Mouse (Mus musculus): ENCODE data around the gene Olfr1261. TPM values are rescaled to one million over a fixed set of nuclear protein-coding genes. Genes with fewer than 3 reads are reported as not detected.

Olfr1261 gene
- not detected in 2 replicates for polyA plus RNA-seq (2015; fragmentation: Nextera tagmentation; extraction: Ambion mirVana)

DNA sequence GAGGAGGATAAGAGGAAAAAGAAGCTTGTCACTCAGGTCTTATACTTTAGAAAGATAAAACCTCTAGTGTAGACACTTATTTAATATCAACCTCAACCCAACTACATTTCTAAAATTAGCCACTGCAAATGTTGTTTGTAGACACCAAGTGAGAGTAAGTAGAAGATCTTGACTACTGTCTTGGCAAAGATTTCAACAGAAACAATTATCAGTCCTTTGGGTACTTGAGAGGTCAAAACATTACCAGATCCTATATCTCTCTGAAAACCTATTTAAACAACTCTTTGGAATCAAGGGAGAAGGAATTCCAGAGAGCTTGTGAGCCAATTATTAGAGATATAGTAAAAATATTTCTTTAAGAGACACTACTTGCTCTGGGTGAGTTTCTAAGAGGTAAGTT is at the start of gene Olfr1261:
Gene Olfr1261 (plus strand): TSS at position 301 of the 400 bp plus-strand sequence.
- ATAC-seq (ENCODE audit: insufficient read depth, low FRiP score), result no peak
- no peak within 1 kb of the TSS for H3K4me3 ChIP-seq (replicated peaks; ENCODE audit: low read length)

DNA sequence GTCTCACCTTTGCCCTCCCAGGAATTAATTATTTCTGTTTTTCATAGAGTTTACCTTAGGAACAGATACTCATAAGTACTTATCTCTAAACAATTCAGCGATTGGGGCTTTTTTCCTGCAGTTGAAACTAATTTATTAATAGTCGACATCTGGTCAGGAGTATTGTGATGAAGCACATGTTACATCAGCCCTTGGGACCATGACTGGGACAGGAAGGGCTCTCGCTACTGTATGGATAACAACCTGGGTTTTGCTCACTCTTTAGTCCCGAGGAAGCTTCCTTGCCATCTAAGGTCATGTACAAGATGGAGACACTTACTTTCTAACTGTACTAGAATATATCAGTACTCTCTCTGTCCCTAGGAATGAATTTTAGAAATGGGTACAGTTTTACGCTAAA is 42.5 kb upstream of the Olfr1261 start, which contains the start of gene Olfr1259:
Gene Olfr1259 (minus strand): TSS at position 101 of the 400 bp plus-strand sequence.
- ATAC-seq (ENCODE audit: insufficient read depth, low FRiP score), result no peak
- Histone ChIP-seq H3K9me3 (replicated peaks; ENCODE audit: control insufficient read depth, low read length) (no peaks in the 10 kb centered on the region), H3K4me2 (ENCODE audit: low read depth, low read length) (no peak within 1 kb of the TSS), H3K9ac (ENCODE audit: low read length) (no peak within 1 kb of the TSS), H3K27ac (ENCODE audit: low read length) (no peak within 1 kb of the TSS), H3K4me1 (ENCODE audit: control insufficient read depth, insufficient read depth, low read length) (no peaks in the 10 kb centered on the region), H3K4me3 (replicated peaks; ENCODE audit: low read length) (no peak within 1 kb of the TSS), H3K27me3 (ENCODE audit: control insufficient read depth, insufficient read depth, low read length) (no peaks in the 10 kb centered on the region), H3K36me3 (ENCODE audit: control insufficient read depth, insufficient read depth, low read length) (no peaks in the 10 kb centered on the region)
- 69% methylated on average over 5 of the region's 5 CpGs for WGBS

More for the DNA sequence above, at the start of gene Olfr1261:
- Histone ChIP-seq H3K4me1 (ENCODE audit: control insufficient read depth, insufficient read depth, low read length) (no peaks in the 10 kb centered on the region), H3K36me3 (ENCODE audit: control insufficient read depth, insufficient read depth, low read length) (no peaks in the 10 kb centered on the region), H3K27me3 (ENCODE audit: control insufficient read depth, insufficient read depth, low read length) (no peaks in the 10 kb centered on the region), H3K9me3 (replicated peaks; ENCODE audit: control insufficient read depth, low read length) (no peaks in the 10 kb centered on the region), H3K4me2 (ENCODE audit: low read depth, low read length) (no peak within 1 kb of the TSS), H3K27ac (ENCODE audit: low read length) (no peak within 1 kb of the TSS), H3K9ac (ENCODE audit: low read length) (no peak within 1 kb of the TSS)

DNA sequence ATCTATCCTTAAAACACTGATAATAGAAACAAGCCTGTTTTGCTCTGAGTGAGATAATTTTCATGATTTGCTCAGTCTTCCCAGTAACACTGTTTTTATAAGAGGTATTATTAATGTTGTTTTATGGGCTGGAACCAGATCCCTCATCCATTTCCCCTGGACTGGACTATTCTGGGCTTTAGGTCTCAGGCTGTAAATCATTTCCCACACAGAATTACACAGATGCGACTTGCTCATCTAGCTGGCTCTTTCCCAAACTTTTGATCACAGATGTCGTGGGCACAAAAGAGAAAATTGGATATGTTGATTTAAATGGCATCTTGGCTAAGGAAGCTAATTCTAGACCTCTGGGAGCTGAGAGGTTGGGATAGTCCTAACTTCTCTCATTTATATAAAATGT is 16.8 kb upstream of the Olfr1261 start, which contains the start of gene Olfr1260:
Gene Olfr1260 (plus strand): TSS at position 157 of the 400 bp plus-strand sequence.
- ATAC-seq (ENCODE audit: insufficient read depth, low FRiP score), result no peak
- H3K27ac ChIP-seq (ENCODE audit: low read length), result no peak within 1 kb of the TSS
- H3K36me3 ChIP-seq (ENCODE audit: control insufficient read depth, insufficient read depth, low read length), result no peaks in the 10 kb centered on the region
- H3K4me3 ChIP-seq (replicated peaks; ENCODE audit: low read length), result no peak within 1 kb of the TSS
- no peaks in the 10 kb centered on the region for H3K27me3 ChIP-seq (ENCODE audit: control insufficient read depth, insufficient read depth, low read length)
- no peak within 1 kb of the TSS for H3K9ac ChIP-seq (ENCODE audit: low read length)
- no peaks in the 10 kb centered on the region for H3K4me1 ChIP-seq (ENCODE audit: control insufficient read depth, insufficient read depth, low read length)
- H3K4me2 ChIP-seq (ENCODE audit: low read depth, low read length), result no peak within 1 kb of the TSS
- WGBS, result 46% methylated on average over 2 of the region's 2 CpGs
- no peaks in the 10 kb centered on the region for H3K9me3 ChIP-seq (replicated peaks; ENCODE audit: control insufficient read depth, low read length)

GRCm38 (mm10) chr2:89977709-89978108 is 13.3 kb upstream of the Olfr1261 start:
- H3K36me3 ChIP-seq (ENCODE audit: control insufficient read depth, insufficient read depth, low read length), result no peaks in the 10 kb centered on the region
- H3K4me3 ChIP-seq (replicated peaks; ENCODE audit: low read length), result no peak overlapping the region
- no peaks in the 10 kb centered on the region for H3K27me3 ChIP-seq (ENCODE audit: control insufficient read depth, insufficient read depth, low read length)
- H3K9ac ChIP-seq (ENCODE audit: low read length), result no peak overlapping the region
- H3K4me1 ChIP-seq (ENCODE audit: control insufficient read depth, insufficient read depth, low read length), result no peaks in the 10 kb centered on the region
- no peak overlapping the region for H3K4me2 ChIP-seq (ENCODE audit: low read depth, low read length)
- WGBS, result 70% methylated on average over 2 of the region's 2 CpGs
- H3K9me3 ChIP-seq (replicated peaks; ENCODE audit: control insufficient read depth, low read length), result no peaks in the 10 kb centered on the region
- ATAC-seq (ENCODE audit: insufficient read depth, low FRiP score), result no peak
- no peak overlapping the region for H3K27ac ChIP-seq (ENCODE audit: low read length)

- no peak for ATAC-seq (ENCODE audit: insufficient read depth, low FRiP score)
- Histone ChIP-seq H3K4me2 (ENCODE audit: low read depth, low read length) (no peak within 1 kb of the TSS), H3K4me1 (ENCODE audit: control insufficient read depth, insufficient read depth, low read length) (no peaks in the 10 kb centered on the region), H3K9ac (ENCODE audit: low read length) (no peak within 1 kb of the TSS), H3K27ac (ENCODE audit: low read length) (no peak within 1 kb of the TSS), H3K4me3 (replicated peaks; ENCODE audit: low read length) (no peak within 1 kb of the TSS), H3K9me3 (replicated peaks; ENCODE audit: control insufficient read depth, low read length) (no peaks in the 10 kb centered on the region), H3K36me3 (ENCODE audit: control insufficient read depth, insufficient read depth, low read length) (no peaks in the 10 kb centered on the region), H3K27me3 (ENCODE audit: control insufficient read depth, insufficient read depth, low read length) (no peaks in the 10 kb centered on the region)
These were observed 8.8 kb downstream of the Olfr1261 start, which contains the start of gene Olfr1262 for GRCm38 (mm10) chr2:89999845-90000244. Gene Olfr1262 (plus strand): TSS chr2:90000145.

DNA sequence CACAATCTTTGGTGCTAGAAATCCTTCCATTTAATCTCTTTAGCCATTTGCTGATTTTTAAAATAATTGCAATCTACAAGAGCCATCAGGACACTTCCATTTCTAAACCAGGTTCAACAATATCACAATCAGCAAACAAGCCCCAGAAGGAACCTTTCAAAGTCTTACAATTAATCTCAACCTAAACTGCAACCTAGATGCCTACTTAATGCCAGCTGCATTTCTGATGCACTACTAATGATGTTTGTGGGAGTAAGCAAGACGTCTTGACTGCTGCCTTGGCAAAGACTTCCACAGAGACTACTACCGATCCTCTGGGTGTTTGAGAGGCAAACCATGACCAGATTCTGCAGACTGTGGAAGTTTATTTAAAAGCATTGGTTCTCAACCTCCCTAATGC is 20.8 kb downstream of the Olfr1261 start, which contains the start of gene Olfr1263:
Gene Olfr1263 (plus strand): TSS at position 301 of the 400 bp plus-strand sequence.
- H3K4me2 ChIP-seq (ENCODE audit: low read depth, low read length), result no peak within 1 kb of the TSS
- H3K9me3 ChIP-seq (replicated peaks; ENCODE audit: control insufficient read depth, low read length), result no peaks in the 10 kb centered on the region
- no peak within 1 kb of the TSS for H3K27ac ChIP-seq (ENCODE audit: low read length)
- H3K4me3 ChIP-seq (replicated peaks; ENCODE audit: low read length), result no peak within 1 kb of the TSS
- no peaks in the 10 kb centered on the region for H3K4me1 ChIP-seq (ENCODE audit: control insufficient read depth, insufficient read depth, low read length)
- ATAC-seq (ENCODE audit: insufficient read depth, low FRiP score), result no peak
- 71% methylated on average over 2 of the region's 2 CpGs for WGBS
- no peak within 1 kb of the TSS for H3K9ac ChIP-seq (ENCODE audit: low read length)
- no peaks in the 10 kb centered on the region for H3K27me3 ChIP-seq (ENCODE audit: control insufficient read depth, insufficient read depth, low read length)
- no peaks in the 10 kb centered on the region for H3K36me3 ChIP-seq (ENCODE audit: control insufficient read depth, insufficient read depth, low read length)

GRCm38 (mm10) chr2:90025477-90025876 is 34.5 kb downstream of the Olfr1261 start, which contains the start of gene Olfr1264:
Gene Olfr1264 (minus strand): TSS chr2:90025577.
- no peak within 1 kb of the TSS for H3K4me3 ChIP-seq (replicated peaks; ENCODE audit: low read length)
- H3K27me3 ChIP-seq (ENCODE audit: control insufficient read depth, insufficient read depth, low read length), result no peaks in the 10 kb centered on the region
- H3K36me3 ChIP-seq (ENCODE audit: control insufficient read depth, insufficient read depth, low read length), result no peaks in the 10 kb centered on the region
- H3K4me1 ChIP-seq (ENCODE audit: control insufficient read depth, insufficient read depth, low read length), result no peaks in the 10 kb centered on the region
- H3K27ac ChIP-seq (ENCODE audit: low read length), result no peak within 1 kb of the TSS
- no peak for ATAC-seq (ENCODE audit: insufficient read depth, low FRiP score)
- H3K9ac ChIP-seq (ENCODE audit: low read length), result no peak within 1 kb of the TSS
- H3K4me2 ChIP-seq (ENCODE audit: low read depth, low read length), result no peak within 1 kb of the TSS
- H3K9me3 ChIP-seq (replicated peaks; ENCODE audit: control insufficient read depth, low read length), result no peaks in the 10 kb centered on the region
- WGBS, result 68% methylated on average over 2 of the region's 2 CpGs

- Histone ChIP-seq H3K9ac (ENCODE audit: low read length) (no peak within 1 kb of the TSS), H3K36me3 (ENCODE audit: control insufficient read depth, insufficient read depth, low read length) (no peaks in the 10 kb centered on the region), H3K27me3 (ENCODE audit: control insufficient read depth, insufficient read depth, low read length) (no peaks in the 10 kb centered on the region), H3K4me2 (ENCODE audit: low read depth, low read length) (no peak within 1 kb of the TSS), H3K9me3 (replicated peaks; ENCODE audit: control insufficient read depth, low read length) (no peaks in the 10 kb centered on the region), H3K4me3 (replicated peaks; ENCODE audit: low read length) (no peak within 1 kb of the TSS), H3K4me1 (ENCODE audit: control insufficient read depth, insufficient read depth, low read length) (no peaks in the 10 kb centered on the region), H3K27ac (ENCODE audit: low read length) (no peak within 1 kb of the TSS)
- ATAC-seq (ENCODE audit: insufficient read depth, low FRiP score), result no peak
These were observed 44.0 kb downstream of the Olfr1261 start, which contains the start of gene Olfr1265 for GRCm38 (mm10) chr2:90035037-90035436. Gene Olfr1265 (plus strand): TSS chr2:90035337.
